Mouse (Mus musculus): Measurements from ENCODE around the gene Tomm40.

GRCm38 (mm10) chr7:19664955-19665841, 50.0 kb downstream of the Tomm40 start, which contains the start of gene Clptm1:
- TF ChIP-seq CTCF (IDR thresholded peaks at IDR 0.05; ENCODE audit: low read depth, low read length) (no peak), POLR2A (IDR thresholded peaks at IDR 0.05; ENCODE audit: extremely low read depth, insufficient read depth, low read length) (peak; percentile 58; the same call in 1 of the 2 replicates)

Measured in liver, adult 2 months (tissue).